Mouse (Mus musculus): ENCODE results near the gene Sypl2. TPM values are rescaled to one million over a fixed set of nuclear protein-coding genes. Genes with fewer than 3 reads are reported as not detected.
A peak's percentile ranks its signal among the peaks of the same experiment; 100 is the strongest.

The Sypl2 gene
- polyA plus RNA-seq, 1 experiment from 2014 or later = 2.8 TPM

GRCm38 (mm10) chr3:108188716-108189490 is 37.5 kb downstream of the Sypl2 start:
- H3K27me3 ChIP-seq = peaks cover 5% of the 10 kb centered on the region; the same call in 1 of the 2 replicates
- no peak overlapping the region for H3K4me3 ChIP-seq
- no peak overlapping the region for H3K9ac ChIP-seq
- ATAC-seq (ENCODE audit: insufficient number of reproducible peaks, low FRiP score, low TSS enrichment, low read depth) = no peak
- no peaks in the 10 kb centered on the region for H3K9me3 ChIP-seq
- H3K4me2 ChIP-seq = no peak overlapping the region
- no peak overlapping the region for H3K27ac ChIP-seq
- H3K36me3 ChIP-seq = no peaks in the 10 kb centered on the region
- peaks cover 23% of the 10 kb centered on the region for H3K4me1 ChIP-seq
- whole genome bisulfite sequencing = 69% methylated on average over 9 of the region's 9 CpGs

GRCm38 (mm10) chr3:108187111-108187795 is 39.2 kb downstream of the Sypl2 start:
- H3K4me2 ChIP-seq = peak overlapping the region; percentile 94
- 64% methylated on average over 20 of the region's 20 CpGs for WGBS
- no peak overlapping the region; the same call in 1 of the 2 replicates for H3K27ac ChIP-seq
- peak overlapping the region; percentile 63; the same call in 1 of the 2 replicates for H3K9ac ChIP-seq
- no peaks in the 10 kb centered on the region for H3K36me3 ChIP-seq
- H3K4me3 ChIP-seq = peak overlapping the region; percentile 71
- peaks cover 23% of the 10 kb centered on the region for H3K4me1 ChIP-seq
- peaks cover 5% of the 10 kb centered on the region; the same call in 1 of the 2 replicates for H3K27me3 ChIP-seq
- H3K9me3 ChIP-seq = no peaks in the 10 kb centered on the region
- ATAC-seq (ENCODE audit: insufficient number of reproducible peaks, low FRiP score, low TSS enrichment, low read depth) = 0 out of 2 replicates have a peak, but pooled peaks have one; percentile 31

DNA sequence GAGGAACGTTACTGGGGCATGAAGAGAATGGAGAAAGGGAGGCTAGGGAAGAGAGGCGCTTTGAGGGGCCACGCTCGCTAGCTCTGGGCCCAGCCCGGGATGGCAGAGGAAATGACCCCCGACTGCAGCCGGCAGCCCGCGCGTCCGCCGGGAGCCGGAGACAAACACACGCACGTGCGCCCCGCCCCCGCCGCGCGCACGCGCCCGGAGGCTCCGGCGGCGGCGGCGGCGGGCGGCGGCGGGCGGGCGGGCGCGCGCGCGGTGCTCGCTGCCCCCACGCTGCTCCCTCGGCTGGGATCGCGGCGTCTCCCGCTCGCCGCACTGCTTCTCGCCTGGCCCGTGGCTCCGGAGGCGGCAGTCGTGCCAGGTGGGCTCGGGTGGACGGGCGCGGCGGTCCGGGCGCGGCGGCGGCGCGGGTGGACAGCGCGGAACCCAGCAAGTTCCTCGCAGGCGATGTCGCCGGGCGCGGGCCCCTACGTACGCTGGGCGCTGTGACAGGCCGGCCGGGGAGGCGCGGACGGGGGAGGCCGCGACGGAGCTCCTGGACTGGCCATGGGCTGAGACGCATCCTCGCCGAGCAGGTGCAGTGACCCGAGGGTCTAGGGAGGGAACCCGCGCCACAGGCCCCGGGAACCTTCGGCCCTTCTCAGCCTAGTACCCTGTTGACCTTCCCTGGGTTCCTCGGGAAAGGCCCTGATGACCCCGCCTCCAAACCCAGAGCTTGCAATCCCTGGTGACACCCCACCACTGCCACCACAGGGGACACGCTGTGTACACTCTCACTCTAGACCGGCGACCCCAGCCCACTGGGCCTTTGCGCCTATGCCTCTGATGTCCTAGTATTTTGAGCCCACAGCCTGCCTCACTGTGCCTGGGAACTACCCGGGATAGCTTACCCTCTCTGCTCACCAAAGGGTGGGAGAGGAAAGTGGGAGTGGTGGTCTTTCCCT is 40.1 kb downstream of the Sypl2 start, which contains the start of gene Amigo1:
Gene Amigo1 (plus strand): TSS at position 238 of the 950 bp plus-strand sequence.
- Histone ChIP-seq H3K4me3 (peak within 1 kb of the TSS; percentile 71), H3K36me3 (no peaks in the 10 kb centered on the region), H3K27me3 (peaks cover 5% of the 10 kb centered on the region; the same call in 1 of the 2 replicates), H3K27ac (no peak within 1 kb of the TSS; the same call in 1 of the 2 replicates), H3K9me3 (no peaks in the 10 kb centered on the region), H3K9ac (peak within 1 kb of the TSS; percentile 63), H3K4me2 (peak within 1 kb of the TSS; percentile 94), H3K4me1 (peaks cover 23% of the 10 kb centered on the region)
- peak; percentile 50 for ATAC-seq (ENCODE audit: insufficient number of reproducible peaks, low FRiP score, low TSS enrichment, low read depth)
- 2% methylated on average over 85 of the region's 100 CpGs for whole genome bisulfite sequencing

DNA sequence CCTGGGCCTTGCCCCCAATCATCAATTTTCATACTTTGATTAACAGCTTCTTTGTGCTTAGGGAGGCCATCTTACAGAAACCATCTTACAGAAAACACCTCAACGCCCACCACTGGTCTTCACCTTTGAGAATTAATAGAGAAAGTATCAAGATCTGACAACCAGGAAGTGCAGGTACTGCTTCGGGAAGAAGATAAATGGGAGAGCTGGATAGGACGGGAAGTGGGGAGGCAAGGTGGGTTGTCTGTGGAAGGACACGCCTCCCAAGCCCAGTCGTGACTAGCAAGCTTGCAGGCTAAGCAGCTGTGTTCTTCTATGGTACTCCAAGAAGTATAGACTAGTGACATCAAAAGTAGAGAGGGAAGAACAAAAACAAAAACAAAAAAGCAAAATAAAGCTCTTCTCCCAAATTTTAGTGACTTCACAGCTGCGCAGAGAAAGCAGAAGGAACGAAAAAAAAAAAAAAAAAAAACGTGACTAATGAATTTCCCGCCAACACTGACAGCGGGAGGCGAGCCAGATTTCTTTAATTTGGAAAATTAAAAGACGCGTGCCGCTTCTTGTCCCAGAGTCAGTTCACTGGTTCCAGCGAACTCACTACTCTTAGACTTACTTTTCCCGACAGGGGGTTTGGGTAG is 40.9 kb downstream of the Sypl2 start:
- Histone ChIP-seq H3K36me3 (no peaks in the 10 kb centered on the region), H3K27me3 (peaks cover 5% of the 10 kb centered on the region; the same call in 1 of the 2 replicates), H3K9me3 (no peaks in the 10 kb centered on the region), H3K4me3 (peak overlapping the region; percentile 71), H3K9ac (peak overlapping the region; percentile 63), H3K27ac (no peak overlapping the region), H3K4me1 (peaks cover 23% of the 10 kb centered on the region), H3K4me2 (peak overlapping the region; percentile 94)
- WGBS = 4% methylated on average over 16 of the region's 16 CpGs
- no peak for ATAC-seq (ENCODE audit: insufficient number of reproducible peaks, low FRiP score, low TSS enrichment, low read depth)

- Histone ChIP-seq H3K9ac (no peak overlapping the region), H3K4me3 (no peak overlapping the region), H3K27ac (no peak overlapping the region), H3K4me1 (peaks cover 17% of the 10 kb centered on the region), H3K36me3 (no peaks in the 10 kb centered on the region), H3K9me3 (no peaks in the 10 kb centered on the region), H3K4me2 (no peak overlapping the region), H3K27me3 (peaks cover 5% of the 10 kb centered on the region; the same call in 1 of the 2 replicates)
- no peak for ATAC-seq (ENCODE audit: insufficient number of reproducible peaks, low FRiP score, low TSS enrichment, low read depth)
- 73% methylated on average over 3 of the region's 3 CpGs for WGBS
These were observed 41.7 kb downstream of the Sypl2 start for GRCm38 (mm10) chr3:108184742-108185141.

GRCm38 (mm10) chr3:108180514-108180913 is 45.9 kb downstream of the Sypl2 start:
- no peak overlapping the region for H3K4me3 ChIP-seq
- no peaks in the 10 kb centered on the region for H3K9me3 ChIP-seq
- no peaks in the 10 kb centered on the region for H3K36me3 ChIP-seq
- peaks cover 5% of the 10 kb centered on the region; the same call in 1 of the 2 replicates for H3K4me1 ChIP-seq
- no peak overlapping the region for H3K27ac ChIP-seq
- H3K4me2 ChIP-seq = no peak overlapping the region
- peaks cover 3% of the 10 kb centered on the region; the same call in 1 of the 2 replicates for H3K27me3 ChIP-seq
- ATAC-seq (ENCODE audit: insufficient number of reproducible peaks, low FRiP score, low TSS enrichment, low read depth) = no peak
- H3K9ac ChIP-seq = no peak overlapping the region
- 51% methylated on average over 2 of the region's 2 CpGs for WGBS

- Histone ChIP-seq H3K27me3 (no peaks in the 10 kb centered on the region), H3K4me2 (no peak overlapping the region), H3K4me1 (peaks cover 13% of the 10 kb centered on the region), H3K9ac (no peak overlapping the region), H3K27ac (0 out of 2 replicates have a peak overlapping the region, but pooled peaks have one; percentile 24), H3K4me3 (no peak overlapping the region), H3K9me3 (no peaks in the 10 kb centered on the region), H3K36me3 (no peaks in the 10 kb centered on the region)
- 0 out of 2 replicates have a peak, but pooled peaks have one; percentile 52 for ATAC-seq (ENCODE audit: insufficient number of reproducible peaks, low FRiP score, low TSS enrichment, low read depth)
- WGBS = 43% methylated on average over 7 of the region's 7 CpGs
These were observed 47.4 kb downstream of the Sypl2 start for GRCm38 (mm10) chr3:108178756-108179715.

- Histone ChIP-seq H3K9me3 (no peaks in the 10 kb centered on the region), H3K4me1 (peaks cover 13% of the 10 kb centered on the region), H3K27ac (no peak overlapping the region), H3K4me2 (no peak overlapping the region), H3K27me3 (no peaks in the 10 kb centered on the region), H3K9ac (no peak overlapping the region), H3K36me3 (no peaks in the 10 kb centered on the region), H3K4me3 (no peak overlapping the region)
- no peak for ATAC-seq (ENCODE audit: insufficient number of reproducible peaks, low FRiP score, low TSS enrichment, low read depth)
- 26% methylated on average over 14 of the region's 14 CpGs for WGBS
These were observed 51.5 kb downstream of the Sypl2 start for GRCm38 (mm10) chr3:108174672-108175531.

GRCm38 (mm10) chr3:108169199-108169598 is 57.2 kb downstream of the Sypl2 start:
- H3K9ac ChIP-seq = no peak overlapping the region
- no peak overlapping the region for H3K27ac ChIP-seq
- no peak for ATAC-seq (ENCODE audit: insufficient number of reproducible peaks, low FRiP score, low TSS enrichment, low read depth)
- no peaks in the 10 kb centered on the region for H3K27me3 ChIP-seq
- WGBS = 43% methylated on average over 3 of the region's 3 CpGs
- H3K4me3 ChIP-seq = no peak overlapping the region
- H3K4me2 ChIP-seq = no peak overlapping the region
- H3K36me3 ChIP-seq = no peaks in the 10 kb centered on the region
- H3K9me3 ChIP-seq = no peaks in the 10 kb centered on the region
- peaks cover 46% of the 10 kb centered on the region for H3K4me1 ChIP-seq
